Mouse (Mus musculus) spleen, adult 2 months (tissue): ENCODE measurements around the gene Glce. TPM values are rescaled to one million over a fixed set of nuclear protein-coding genes. Genes with fewer than 3 reads are reported as not detected.

ENCODE experiments used
- DNase-seq, 2 experiments: peaks; one replicate each; pipeline versions ENCODE4 v3.0.0 to v3.0.0-alpha.2; 2012 to 2021; ENCODE audit warnings: low spot score in 2 of 2, low read depth in 1 of 2
- H3K27ac ChIP-seq: fragments of 200-500 bp; 2 replicates; pipeline ENCODE4 v1.5.1; 2012; ENCODE audit warnings: low read length, inconsistent platforms; ENCODE audit not compliant: insufficient read depth
- H3K27me3 ChIP-seq: fragments of 200-500 bp; 2 replicates; pipeline ENCODE4 v1.6.1; 2012; ENCODE audit warnings: mild to moderate bottlenecking, moderate library complexity, low read length, inconsistent platforms; ENCODE audit not compliant: control insufficient read depth, insufficient read depth
- H3K36me3 ChIP-seq: fragments of 200-500 bp; 2 replicates; pipeline ENCODE4 v1.6.1; 2012; ENCODE audit warnings: mild to moderate bottlenecking, low read length, inconsistent platforms; ENCODE audit not compliant: control insufficient read depth, insufficient read depth
- H3K4me1 ChIP-seq: fragments of 200-500 bp; 2 replicates; pipeline ENCODE4 v1.6.1; 2011; ENCODE audit warnings: inconsistent platforms; ENCODE audit not compliant: control insufficient read depth, insufficient read depth, insufficient read length
- H3K4me3 ChIP-seq: fragments of 200-500 bp; 2 replicates; pipeline ENCODE4 v1.5.1; 2011; ENCODE audit warnings: mild to moderate bottlenecking, inconsistent platforms; ENCODE audit not compliant: insufficient read depth, insufficient read length; ENCODE audit errors: extremely low read depth
- CTCF ChIP-seq: fragments of 200-500 bp; IDR thresholded peaks from 2 replicates; pipeline ENCODE4 v1.5.1; 2011; ENCODE audit warnings: mild to moderate bottlenecking, inconsistent platforms; ENCODE audit not compliant: insufficient read depth, insufficient read length, insufficient replicate concordance; ENCODE audit errors: extremely low read depth
- POLR2A ChIP-seq: fragments of 200-500 bp; IDR thresholded peaks from 2 replicates; pipeline ENCODE4 v1.6.1; 2011; ENCODE audit warnings: low read depth, low read length, inconsistent platforms
- WGBS: fragments of 180-500 bp; shearing (Covaris S2); methylation state at CpG from one replicate; pipeline ENCODE4 v1.1.7; 2018; 5-methylcytosine and 5-hydroxymethylcytosine counted together
- polyA plus RNA-seq: library from polyadenylated mRNA; depleted of rRNA; stranded (reverse); fragments of >200 nt; gene quantifications from 2 replicates; pipeline ENCODE4 v1.2.3, GENCODE M21; 2012

Gene Glce
- polyA plus RNA-seq, 1 experiment: 1.4 TPM

DNA sequence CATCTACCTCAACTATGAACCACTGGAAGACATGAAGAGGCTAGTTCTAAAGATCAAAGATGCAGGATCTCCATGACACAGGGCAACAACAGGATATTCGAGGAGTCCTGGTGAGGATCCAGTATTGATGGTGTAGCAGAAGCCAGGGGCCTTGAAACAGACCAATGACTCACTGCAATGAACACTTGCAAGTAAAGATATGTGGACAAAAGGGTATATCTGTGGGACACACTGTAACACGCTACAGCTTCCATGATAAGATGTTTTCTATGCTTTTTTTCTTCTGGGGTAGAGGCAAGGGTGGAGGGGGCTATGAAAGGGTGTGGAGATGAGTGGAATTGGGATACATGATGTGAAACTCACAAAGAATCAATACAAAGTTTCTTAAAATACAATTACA, 36.9 kb downstream of the Glce start:
- TF ChIP-seq CTCF (no peak), POLR2A (no peak)
- WGBS: 87% methylated on average over 2 of the region's 2 CpGs
- no peaks in the 10 kb centered on the region for H3K27me3 ChIP-seq
- H3K4me1 ChIP-seq: no peaks in the 10 kb centered on the region
- DNase-seq: no peak
- no peak overlapping the region for H3K4me3 ChIP-seq
- H3K27ac ChIP-seq: no peak overlapping the region
- H3K36me3 ChIP-seq: no peaks in the 10 kb centered on the region

DNA sequence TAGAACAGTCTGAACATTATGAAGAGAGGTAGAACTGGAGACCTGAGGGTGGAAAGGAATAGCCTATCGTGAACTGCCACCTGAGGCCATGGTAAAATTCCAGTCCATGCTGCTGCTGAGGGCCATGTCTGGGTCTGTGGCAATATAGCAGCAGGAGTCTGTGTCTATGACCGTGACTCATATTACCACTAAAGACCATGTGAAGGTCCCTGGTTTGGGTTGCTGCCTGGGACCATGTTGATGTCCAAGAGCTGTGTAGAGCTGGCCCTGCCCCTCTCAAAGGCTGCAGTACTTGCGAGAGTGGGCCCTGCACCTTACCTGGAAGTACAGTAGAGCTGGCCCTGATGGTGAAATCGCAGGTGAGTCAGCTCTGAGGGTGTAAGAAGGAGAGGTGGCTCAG, 37.6 kb downstream of the Glce start:
- no peak for TF ChIP-seq CTCF
- no peak for TF ChIP-seq POLR2A
- H3K36me3 ChIP-seq: no peaks in the 10 kb centered on the region
- H3K4me3 ChIP-seq: no peak overlapping the region
- DNase-seq: no peak
- no peaks in the 10 kb centered on the region for H3K4me1 ChIP-seq
- H3K27me3 ChIP-seq: no peaks in the 10 kb centered on the region
- no peak overlapping the region for H3K27ac ChIP-seq
- WGBS: 95% methylated on average over 4 of the region's 4 CpGs

DNA sequence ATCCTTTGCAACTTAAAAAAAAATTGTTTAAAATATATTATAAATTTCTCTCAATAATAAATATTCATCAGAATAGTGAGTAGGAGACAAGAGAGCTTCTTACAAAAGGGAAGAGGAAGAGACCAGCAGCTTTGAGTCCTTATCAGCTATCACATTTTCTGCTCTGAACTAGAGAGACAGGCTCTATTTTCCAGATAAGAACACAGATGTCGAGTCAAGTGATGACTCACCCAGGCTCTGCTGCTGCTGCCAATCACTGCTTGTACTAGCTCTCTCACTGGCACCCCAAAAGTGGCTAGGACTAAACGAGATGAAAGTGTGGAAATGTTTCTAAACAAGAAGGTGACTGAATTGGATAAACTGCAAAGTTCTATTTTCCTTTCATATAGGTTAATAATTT, 39.5 kb downstream of the Glce start:
- no peak overlapping the region for H3K27ac ChIP-seq
- no peak overlapping the region for H3K4me3 ChIP-seq
- H3K36me3 ChIP-seq: no peaks in the 10 kb centered on the region
- no peaks in the 10 kb centered on the region for H3K4me1 ChIP-seq
- no peak for DNase-seq
- 31% methylated on average over 2 of the region's 2 CpGs for WGBS
- TF ChIP-seq POLR2A: no peak
- no peak for TF ChIP-seq CTCF
- no peaks in the 10 kb centered on the region for H3K27me3 ChIP-seq

DNA sequence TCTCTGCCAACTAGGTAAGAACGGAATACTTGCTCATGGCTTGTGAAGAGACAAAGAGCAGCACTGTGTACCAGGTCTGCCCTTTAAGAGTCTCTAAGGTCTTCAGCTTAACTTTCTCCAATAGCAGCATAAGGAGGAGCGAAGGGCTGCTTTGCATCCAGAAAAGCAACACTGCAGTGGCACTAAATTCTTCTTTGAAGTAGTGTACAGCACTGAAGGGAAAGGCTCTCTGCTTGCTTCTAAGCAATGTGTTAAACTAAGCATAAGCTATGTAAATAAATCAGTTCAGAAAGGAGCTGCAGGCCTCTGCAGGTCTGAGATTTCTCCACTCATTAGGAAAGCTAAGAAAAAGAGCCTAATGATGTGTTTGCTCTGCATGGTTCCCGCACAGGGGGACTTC, 40.9 kb downstream of the Glce start:
- H3K4me1 ChIP-seq: no peaks in the 10 kb centered on the region
- no peak overlapping the region for H3K27ac ChIP-seq
- TF ChIP-seq CTCF (no peak), POLR2A (no peak)
- no peaks in the 10 kb centered on the region for H3K36me3 ChIP-seq
- H3K4me3 ChIP-seq: no peak overlapping the region
- WGBS: 88% methylated on average over 3 of the region's 3 CpGs
- H3K27me3 ChIP-seq: no peaks in the 10 kb centered on the region
- no peak for DNase-seq

DNA sequence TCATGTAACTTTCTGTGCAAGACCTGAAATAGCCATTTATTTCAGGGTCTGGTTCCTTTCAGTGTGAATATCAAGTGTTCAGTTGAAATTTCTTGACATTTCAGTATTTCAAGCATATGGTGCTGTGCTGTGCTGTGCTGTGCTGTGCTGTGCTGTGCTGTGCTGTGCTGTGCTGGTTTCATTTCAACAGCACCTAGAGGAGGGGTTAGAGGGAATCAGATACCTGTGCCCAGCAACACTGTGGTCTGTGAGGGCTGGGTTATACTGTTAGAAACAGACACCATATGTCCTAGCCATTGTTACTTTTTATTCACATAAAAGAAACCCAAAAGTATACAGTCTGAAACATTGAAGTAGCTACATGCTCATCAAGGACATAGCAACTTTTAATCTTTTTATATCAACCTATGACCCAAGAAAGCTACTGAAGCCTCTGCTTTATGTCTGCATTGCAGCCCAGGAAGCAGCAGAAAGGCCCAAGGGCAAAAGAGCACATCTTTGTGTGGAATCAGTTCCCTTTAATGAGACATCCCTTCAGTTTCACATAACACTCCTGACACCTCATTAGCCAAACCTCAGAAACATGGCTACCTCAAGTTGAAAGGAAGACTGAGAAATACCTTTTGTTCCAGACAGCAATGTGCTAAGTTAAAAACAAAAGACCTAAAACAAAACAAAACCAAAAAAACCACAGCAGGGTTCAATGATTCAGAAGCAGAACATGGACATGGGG, 42.3 kb downstream of the Glce start:
- TF ChIP-seq POLR2A: no peak
- TF ChIP-seq CTCF: no peak
- no peaks in the 10 kb centered on the region for H3K36me3 ChIP-seq
- no peak overlapping the region for H3K27ac ChIP-seq
- H3K4me3 ChIP-seq: no peak overlapping the region
- no peaks in the 10 kb centered on the region for H3K27me3 ChIP-seq
- DNase-seq: no peak
- H3K4me1 ChIP-seq: no peaks in the 10 kb centered on the region

DNA sequence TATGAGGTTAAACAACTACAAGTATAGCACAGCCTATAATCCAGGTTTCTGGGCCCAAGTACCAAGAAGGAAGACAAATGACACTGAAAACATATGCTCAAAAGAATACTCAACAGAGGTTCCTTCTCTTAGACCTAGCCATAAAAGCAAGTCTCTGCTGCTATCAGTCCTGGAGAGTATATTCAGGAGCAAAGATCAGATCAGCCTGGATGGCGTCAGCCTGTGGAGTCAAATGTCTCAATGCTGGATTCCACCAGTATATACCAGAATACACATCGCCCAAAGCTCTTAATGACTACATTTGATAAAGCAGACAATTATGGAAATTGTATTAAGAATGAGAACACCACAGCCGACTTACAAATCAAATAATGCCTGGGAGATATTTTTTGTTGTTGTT, 60.2 kb downstream of the Glce start:
- Histone ChIP-seq H3K4me3 (no peak overlapping the region), H3K36me3 (no peaks in the 10 kb centered on the region), H3K27ac (no peak overlapping the region), H3K27me3 (no peaks in the 10 kb centered on the region), H3K4me1 (peaks cover 7% of the 10 kb centered on the region)
- no peak for DNase-seq
- TF ChIP-seq POLR2A: no peak
- TF ChIP-seq CTCF: no peak
- 94% methylated on average over 3 of the region's 3 CpGs for WGBS

DNA sequence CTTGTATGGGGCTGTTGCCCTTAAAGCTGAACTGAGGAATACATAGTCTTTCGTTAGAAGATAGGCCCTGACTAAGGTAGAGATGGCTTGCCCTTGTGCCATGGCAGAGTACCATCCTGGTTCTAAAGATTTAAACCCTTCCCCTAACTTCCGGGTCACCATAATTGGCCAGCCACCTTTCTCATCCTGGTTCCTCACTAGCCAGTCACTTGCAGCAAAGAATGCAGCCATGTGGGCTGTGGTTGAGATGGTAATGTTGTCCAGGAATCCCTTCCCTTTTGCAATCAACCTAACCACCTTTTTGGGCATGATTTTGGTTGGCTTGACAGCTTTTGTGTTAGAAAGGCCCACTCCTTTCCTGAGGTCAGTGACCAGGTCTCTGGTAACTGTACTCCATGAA, 62.0 kb downstream of the Glce start:
- H3K36me3 ChIP-seq: no peaks in the 10 kb centered on the region
- peaks cover 7% of the 10 kb centered on the region for H3K4me1 ChIP-seq
- no peak for DNase-seq
- H3K4me3 ChIP-seq: no peak overlapping the region
- no peak for TF ChIP-seq POLR2A
- TF ChIP-seq CTCF: no peak
- WGBS: 91% methylated on average over 2 of the region's 2 CpGs
- no peak overlapping the region for H3K27ac ChIP-seq
- no peaks in the 10 kb centered on the region for H3K27me3 ChIP-seq
